Mouse (Mus musculus) lung, postnatal 25 days (tissue): ENCODE results near the gene Tfb2m.

Source experiments
- DNase-seq: peaks from one replicate; pipeline ENCODE4 v3.0.0; 2022; ENCODE audit warnings: low spot score

The Tfb2m gene

DNA sequence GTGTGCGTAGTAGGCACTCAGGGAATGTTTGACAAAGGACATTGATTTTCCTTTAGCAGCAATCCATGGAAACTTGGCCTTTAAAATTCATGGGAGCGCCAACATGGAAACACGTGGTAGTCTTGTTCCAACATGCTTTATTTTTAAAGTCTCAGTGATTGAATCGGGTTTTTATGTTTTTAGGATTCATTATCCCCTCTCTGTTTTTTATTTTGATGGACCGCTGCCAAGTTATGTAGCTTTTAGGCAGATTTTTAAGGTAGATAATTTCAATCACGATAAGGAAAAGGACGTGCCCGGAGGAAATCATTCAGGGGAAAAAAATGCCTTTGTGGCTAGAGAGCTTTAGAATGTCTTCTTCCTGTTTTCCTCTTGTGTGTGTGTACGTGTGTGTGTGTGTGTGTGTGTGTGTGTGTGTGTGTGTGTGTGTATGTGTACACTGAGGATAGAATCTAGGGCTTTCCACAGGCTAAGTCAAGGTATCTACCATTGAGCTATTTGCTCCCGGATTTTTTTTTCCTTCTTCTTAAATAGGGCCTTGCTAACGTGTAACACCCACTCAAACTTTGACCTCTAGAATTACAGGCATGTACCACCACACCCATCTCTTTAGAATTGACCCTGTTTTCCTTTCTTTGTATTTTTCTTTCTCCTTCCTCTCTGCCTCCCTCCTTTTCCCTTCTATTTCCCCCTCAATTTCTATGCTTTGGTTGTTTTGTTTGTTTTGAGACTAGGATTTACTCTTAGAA, 13.6 kb upstream of the Tfb2m start:
- no peak for DNase-seq

DNA sequence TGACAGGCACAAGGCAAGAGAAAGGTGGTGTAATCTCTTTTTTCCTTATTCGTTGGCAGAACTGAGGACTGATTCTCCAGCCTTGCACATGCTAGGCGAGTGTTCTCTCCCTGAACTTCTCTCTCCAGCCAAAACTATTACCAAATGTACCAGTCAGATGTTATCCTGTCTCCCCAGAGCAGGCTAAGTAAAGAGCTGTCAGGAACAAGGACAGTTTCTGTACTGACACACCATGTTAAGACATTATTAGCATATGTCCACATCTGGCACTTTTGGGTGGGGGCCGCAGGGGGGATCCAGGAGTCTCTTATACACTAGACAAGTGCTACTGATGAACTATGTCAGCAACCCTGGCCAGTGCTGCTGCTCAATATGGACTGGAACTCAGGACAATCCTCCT, 10.9 kb upstream of the Tfb2m start:
- DNase-seq = peak; percentile 38

DNA sequence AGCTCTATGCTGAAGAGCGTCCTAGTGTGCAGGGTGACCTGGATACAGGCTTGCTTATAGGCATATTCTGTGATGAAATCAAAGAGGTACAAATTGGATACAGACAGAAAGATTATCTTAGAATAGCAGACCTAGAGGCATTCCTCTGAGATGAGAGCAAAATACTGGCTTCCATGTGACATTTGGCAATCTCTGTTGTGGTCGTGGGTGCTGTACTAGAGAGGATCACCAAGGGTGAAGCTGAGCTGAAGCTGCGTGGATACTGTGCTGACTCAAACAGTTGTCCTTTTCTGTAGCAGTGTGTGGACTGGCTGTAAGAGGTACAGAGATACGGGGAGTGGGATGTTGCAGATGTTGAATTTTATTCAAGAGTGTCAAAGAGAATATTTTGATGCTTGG, 7.9 kb upstream of the Tfb2m start:
- DNase-seq = no peak

DNA sequence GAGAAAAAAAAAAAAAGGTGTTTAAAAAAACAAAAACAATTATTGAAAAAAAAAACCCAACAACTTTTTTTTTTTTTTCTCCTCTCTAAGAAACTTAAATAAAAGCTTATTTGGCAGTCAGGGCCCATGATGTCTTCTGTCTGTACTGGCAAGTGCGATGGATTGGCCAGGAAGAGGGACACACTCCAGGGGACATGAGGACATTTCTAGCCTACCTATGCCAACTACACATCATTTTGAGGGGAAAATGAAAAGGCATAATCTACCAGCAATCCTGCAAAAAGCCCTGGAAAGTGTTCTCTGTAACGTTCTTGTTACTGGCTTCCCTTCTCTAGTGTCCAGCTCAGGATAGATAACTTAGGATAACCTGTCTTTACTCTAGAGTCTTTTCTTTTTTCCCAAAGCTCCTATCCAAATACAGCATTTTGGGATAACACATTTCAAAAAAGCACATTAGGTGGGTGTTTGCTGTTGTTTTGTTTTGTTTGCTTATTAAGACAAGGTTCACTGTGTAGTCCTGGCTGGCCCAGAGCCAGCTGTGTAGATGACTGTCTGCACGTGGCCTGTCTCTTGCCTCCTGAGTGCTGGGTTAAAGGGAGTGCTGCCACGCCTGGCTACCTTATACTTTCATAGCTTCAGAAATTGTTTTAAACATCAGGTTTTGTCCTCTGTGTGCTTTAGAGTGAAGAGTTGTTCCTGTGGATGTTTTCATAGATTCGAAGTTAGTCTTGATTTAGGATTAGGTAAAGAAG, 7.3 kb upstream of the Tfb2m start:
- DNase-seq = no peak

DNA sequence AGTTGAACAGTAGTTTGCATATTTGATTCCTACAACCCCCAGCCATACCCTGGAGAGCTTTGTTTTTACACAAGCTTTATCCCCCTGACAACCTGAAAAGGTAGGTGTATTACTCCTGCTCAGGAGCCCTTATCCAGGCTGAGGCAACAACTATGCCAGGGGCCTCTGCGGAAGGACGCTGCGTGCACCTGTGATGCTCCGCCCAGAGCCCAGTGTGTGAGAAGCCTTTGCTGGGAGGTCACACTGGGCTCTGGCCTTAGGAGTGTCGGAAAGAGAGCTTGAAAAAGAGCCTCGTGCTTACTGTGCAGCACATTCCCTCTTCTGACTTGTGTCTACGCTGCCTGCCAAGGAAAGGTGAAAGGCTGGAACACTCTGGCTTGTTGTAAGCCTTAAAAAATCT, 6.7 kb upstream of the Tfb2m start:
- peak; percentile 50 for DNase-seq

DNA sequence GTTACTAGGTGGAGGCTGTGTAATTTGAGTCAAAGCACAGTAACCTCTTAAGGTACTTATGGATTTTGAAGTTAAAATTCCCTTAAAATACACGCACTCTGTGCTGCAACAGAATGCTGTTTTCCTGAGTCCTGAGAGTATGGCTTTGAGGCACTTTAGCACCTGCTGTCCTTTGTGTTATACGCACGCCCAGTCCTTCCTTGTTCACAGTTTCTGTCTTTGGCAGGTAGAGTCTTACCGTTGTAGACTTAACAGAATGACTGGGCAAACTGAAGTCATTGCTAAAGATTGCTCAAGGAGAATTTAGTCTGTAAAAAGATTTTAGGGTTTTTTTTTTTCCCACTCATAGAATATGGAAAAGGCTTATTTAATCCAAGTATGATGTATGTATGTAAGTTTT, 5.9 kb upstream of the Tfb2m start:
- peak; percentile 33 for DNase-seq

DNA sequence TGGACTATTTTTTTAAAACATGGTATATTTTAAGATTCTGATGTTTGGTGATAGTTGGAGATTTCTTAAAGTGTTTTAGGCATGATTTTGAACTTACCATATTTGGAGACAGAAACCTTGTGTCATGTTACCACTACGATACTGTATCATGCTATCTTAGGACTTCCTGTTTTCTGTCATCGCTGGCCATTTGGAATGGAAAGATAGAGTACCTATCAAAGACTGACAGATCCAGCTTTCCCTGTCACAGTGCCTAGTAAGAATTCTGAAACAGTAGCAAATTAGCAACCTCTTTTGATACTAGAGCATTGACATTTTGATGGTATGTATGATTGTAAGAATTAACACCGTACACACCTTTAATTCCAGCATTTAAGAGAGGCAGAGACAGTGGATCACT, 5.3 kb upstream of the Tfb2m start:
- no peak for DNase-seq

DNA sequence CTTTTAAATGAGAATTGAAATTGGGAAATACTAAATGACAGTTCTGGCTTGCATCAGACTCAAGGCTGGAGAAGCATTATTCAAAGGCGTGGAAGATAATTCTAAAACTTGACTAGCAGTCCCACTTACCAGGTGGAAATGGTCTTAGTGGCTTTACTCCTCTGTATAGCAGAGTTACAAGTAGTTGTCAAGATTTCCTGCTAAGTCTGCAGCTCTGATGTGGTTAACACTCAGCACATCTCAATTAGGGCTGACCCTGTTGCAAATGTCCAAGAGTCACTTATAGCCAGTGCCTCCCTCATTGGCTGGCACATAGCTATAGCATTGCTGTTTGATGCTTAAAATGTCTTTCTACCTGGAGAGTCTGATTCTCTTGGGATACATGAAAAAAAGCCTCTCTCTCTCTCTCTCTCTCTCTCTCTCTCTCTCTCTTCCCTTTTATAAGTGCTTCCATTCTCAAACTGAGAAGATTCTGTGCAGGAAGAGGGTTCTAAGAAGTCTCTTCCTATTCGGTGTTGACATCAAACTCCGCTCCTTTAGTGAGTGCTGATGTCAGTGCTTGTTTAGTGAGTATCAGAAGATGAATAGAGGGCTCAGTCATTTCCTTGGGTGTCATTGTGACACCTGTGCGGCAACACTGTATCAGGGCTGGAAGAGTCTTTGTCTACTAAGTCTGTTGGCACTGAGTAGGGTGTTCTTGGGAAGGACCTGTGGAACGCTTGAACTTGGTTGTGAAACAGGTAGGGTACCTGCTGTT, 3.1 kb upstream of the Tfb2m start:
- DNase-seq = no peak

DNA sequence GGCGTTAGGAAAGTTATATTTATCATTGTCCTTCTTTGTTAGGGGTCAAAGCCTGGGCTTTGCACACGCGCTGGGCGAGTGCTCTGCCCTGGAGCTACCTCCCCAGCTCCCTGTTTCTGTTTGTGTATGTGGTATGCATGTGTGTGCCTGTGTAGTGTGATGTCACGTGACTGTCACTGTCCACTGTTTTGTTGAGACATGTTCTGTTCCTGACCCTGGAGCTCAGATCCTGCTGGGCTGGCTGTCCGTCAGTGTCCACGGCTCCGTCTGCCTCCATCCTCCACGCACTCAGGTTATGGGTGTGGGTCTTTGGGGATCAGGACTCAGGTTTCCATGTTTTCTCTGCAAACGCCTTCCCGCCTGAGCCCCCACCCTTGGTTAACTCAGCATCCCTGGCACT, 2.2 kb upstream of the Tfb2m start:
- no peak for DNase-seq

DNA sequence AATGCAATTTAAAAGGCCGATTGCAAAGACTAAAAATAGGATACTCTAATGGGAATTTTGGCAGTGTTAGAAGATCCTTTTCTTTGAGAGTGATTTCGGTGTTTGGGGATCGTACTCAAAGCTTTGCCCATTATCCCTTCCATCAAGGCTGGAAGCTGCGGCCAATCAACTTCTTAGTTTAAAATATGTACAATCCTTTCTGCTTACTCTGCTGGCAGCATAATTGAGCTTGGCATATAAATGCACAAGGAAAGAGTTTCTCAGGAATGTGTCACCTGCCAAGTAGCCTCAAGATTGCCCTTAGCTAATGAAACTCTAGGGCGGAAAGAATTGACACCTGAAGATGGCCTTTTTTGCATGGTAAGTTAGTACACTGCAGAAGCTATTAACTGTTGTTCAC, 1.1 kb upstream of the Tfb2m start:
- no peak for DNase-seq

DNA sequence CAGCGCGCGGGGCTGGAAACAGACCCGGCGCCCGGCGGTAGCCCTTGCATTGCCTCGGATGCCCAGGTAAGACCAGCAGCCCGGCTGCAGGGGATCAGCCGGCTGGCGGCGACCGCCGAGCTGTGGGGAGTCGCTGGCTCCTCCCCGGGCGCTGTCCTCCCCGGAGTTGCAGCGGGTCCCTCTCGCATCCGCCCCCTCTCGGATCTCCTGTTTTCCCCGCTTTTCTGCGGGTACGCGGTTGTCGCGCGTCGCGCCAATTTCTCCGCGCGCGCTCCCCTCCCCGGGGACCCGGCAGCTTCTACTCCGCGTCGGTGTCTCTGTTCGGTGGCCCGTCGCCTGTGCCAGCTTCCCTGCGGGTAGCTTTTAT, 467 bp upstream of the Tfb2m start:
- DNase-seq = no peak

DNA sequence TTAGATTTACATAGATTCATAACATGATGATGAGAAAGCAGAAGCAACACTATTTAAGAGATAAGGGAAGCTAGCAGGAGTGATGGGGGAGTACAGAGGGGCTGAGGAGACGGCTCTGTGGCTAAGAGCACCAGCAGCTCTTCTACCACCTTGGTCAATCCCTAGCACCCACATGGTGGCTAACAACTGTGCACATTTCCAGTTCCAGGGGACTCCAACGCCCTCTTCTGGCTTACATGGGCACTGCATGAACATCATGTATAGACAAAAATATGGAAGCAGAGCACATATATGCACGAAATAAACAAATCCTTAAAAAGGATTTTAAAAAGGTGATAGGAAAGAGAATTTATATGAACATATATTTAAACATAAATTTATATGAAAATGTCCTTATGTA, 4.6 kb downstream of the Tfb2m start:
- DNase-seq = no peak

DNA sequence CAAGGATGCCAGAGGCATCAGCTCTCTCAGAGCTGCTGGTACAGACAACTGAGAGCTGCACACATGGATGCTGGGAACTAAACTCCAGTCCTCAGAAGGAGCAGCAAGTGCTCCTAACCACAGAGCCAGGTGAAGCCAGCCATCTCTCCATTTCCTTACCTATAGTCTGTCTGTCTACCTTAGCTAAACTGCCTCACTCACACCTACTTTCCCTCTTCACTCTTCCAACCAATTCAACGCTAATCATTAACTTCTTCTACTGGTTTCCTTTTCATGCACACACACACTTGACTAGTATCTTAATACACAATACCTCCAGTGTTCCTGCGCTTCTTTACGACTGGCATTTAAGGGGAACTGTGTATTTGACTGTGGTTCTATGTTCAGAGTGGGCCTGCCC, 6.2 kb downstream of the Tfb2m start:
- DNase-seq = no peak

DNA sequence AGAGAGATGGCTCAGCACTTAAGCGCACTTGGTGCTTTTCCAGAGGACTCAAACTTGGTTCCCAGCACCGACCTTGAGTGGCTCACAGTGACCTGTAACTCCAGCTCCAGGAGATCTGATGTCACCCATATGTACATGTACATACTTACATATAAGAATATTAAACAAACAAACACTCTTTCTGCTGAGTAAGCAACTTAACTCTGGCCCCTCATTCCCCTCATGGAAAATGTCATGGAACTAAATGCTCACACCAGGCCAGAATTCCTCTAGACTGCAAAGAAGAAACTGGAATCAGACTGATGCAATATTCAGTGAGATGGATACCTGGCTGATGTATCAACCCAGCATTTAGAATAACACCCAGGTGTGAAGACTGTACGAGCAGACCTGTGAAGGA, 7.0 kb downstream of the Tfb2m start:
- DNase-seq = no peak

DNA sequence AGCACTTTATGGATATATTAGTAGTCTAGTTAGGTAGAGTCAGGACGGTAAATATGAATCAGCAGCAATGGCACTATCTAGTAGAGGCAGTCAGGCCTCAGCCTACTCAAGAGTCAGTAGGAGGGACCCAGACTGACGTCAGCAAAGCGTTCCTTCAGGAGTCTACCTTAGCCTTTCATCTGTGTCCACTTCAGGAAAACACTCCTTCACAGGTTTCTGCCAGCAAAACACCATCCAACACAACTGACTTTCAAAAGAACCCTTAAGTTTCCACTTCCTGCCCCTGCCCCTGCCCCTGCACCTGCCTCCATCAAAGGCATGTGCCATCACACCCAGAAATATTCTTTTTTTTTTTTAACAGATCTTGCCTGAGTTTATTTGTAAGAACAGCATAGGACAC, 26.2 kb downstream of the Tfb2m start:
- DNase-seq = no peak

DNA sequence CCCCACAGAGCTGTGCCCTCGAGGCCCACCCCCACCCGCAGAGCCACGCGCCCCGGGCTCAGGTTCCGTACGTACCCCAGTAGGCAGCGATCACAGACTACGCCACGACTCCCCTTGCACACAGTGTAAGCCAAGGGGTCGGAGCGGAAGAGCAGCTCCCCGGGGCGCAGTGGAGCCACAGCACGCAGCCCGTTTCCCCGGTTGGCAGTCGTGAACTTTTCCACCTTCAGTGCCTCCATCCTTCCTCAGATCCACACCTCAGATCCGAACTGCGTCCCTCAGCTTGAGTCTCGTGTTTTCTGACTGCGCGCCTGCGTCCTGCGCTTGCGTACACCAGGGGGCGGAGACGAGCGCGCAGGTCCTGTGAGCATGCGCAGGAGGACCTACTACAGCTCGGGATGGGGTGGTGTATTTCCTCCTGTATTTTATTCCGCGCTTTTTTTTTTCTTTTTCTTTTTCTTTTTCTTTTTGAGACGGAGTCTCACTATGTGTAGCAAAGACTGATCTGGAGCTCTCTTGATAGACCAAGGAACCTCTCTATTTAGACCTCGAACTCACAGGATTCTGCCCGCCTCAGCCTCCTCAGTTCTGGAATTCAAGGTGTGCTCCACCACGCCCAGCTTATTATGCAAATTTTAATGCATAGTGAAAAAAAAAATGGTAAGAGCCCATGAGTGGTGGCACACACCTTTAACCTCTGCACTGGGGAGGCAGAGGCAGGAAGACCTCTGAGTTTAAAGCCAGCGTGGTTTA, 28.2 kb downstream of the Tfb2m start, which contains the start of gene Smyd3:
Gene Smyd3 (minus strand): TSS at position 329 of the 753 bp plus-strand sequence.
- DNase-seq = peak; percentile 83

DNA sequence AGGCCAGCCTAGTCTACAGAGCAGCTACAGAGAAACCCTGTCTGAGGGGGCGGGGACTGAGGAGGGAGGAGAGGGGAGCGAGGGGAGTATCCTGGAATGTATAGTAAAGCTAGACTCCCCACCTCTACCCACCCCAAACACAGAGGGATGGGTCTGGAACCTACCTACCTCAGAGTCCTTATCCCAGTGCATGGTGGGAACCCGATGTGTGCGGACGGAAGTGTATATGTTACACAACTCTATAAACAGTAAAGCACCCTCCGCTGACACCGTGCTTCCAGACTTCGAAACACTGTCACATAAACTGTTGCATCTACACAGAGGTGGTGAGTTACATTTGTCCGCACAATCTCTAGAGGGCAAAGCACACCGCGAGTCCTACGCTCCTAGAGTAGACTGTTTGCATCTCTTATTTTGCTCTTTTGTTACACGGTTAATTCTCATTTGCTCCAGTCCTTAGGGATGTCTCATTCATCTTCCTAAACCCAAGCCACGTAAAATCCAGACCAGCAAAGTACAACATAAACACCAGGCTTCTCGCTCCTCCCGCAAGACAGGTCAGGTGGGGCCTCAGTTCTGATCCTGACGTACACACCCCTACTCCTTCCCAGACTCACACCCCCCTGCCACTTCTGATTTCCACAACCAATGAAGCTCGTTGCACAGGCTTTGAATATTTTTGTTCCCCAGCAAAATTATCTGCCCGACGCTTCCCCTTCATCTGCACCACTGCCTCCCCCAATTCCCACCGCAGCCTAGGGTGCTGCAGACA, 28.9 kb downstream of the Tfb2m start:
- peak; percentile 9 for DNase-seq

DNA sequence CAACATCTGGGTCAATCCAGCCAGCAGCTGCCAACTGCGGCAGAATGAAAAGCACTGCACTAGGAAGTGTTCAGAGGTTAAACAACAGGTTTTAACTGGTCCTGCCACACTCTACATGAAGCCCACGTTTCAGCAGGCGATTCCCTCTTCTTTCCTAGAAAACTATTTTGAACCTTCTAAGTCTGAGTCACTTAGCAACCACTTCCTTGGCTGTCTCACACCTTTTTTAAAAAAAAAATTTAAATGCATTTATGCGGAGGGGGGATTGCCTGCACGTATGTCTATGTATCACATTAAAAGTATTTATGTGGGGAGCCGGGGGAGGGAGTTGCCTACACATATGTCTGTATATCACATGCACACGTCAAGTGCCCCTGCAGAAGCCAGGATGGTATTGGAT, 34.2 kb downstream of the Tfb2m start:
- no peak for DNase-seq

DNA sequence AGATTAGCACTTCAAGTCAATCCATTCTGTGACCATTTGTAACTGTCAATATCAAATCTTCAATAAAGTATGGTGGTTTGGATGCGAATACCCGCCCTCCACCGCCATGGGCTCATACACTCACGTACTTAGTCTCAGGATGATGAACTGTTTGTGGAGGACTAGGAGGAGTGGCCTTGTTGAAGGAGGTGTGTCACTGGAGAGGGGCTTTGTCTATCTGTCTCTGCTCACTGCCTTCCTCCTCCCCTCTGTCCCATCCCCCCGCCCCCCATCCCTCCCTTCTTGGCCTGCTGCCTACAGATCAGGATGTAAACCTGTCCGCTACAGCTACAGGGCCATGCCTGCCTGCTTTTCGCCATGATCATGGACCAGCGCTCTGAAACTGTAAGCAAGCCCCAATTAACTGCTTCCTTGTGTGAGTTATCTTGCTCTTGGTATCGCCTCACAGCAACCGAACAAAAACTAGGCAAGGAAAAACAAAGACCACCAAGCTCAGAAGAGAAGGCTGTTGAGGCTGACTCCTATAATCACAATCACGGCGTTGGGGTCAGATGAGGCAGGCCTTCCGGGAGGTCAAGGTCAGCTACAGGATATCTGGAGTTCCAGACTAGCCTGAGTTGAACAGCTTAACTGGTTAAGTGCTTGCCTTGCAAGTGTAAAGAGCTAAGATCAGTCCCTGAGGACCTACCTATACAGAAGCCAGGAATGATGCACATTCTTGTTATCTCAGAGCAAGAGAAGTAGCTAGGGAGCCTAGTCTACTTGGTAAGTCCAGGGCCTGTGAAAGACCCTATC, 35.3 kb downstream of the Tfb2m start:
- no peak for DNase-seq

DNA sequence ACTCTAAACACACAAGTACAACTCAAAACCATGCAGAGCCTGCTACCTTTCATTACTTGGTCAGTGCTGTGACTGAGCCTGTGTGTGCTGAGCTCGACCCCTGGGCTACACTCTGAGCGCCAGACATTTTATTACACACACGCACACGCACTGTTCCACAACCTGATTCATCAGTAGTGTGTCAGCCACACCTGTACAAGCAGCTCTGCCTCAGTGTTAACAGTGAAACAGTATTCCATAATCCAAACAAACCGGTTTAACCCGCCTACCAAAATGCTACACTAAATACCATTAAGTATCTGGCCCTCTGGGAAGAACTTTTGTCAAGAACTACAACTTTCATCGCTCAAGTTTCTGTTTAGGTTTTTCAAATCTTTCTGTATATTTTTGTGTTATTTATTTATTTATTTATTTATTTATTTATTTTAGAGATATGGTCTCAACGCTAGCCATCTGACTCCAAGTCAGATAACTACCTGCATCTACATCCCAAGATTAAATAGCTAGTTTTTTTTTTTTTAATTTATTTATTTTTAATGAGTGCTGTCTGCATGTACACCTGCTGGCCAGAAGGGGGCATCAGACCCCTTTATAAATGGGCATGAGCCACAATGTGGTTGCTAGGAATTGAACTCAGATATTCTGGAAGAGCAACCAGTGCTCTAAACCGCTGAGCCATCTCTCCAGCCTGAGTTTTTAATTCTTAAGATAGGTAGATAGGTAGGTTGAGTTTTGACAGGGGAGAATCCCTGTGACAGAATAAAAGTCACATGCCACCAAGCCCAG, 39.3 kb downstream of the Tfb2m start:
- DNase-seq = peak; percentile 24
